Mouse (Mus musculus) hindbrain, embryonic 11.5 days (tissue): ENCODE measurements around the gene Gmip. TPM values are rescaled to one million over a fixed set of nuclear protein-coding genes. Genes with fewer than 3 reads are reported as not detected.
A peak's percentile ranks its signal among the peaks of the same experiment; 100 is the strongest.

Experiments
- ATAC-seq: fragments of 200-750 bp; cut with Nextera tagmentation; 2 replicates; pipeline ENCODE4 v1.8.0; 2017; ENCODE audit warnings: mild to moderate bottlenecking, moderate TSS enrichment, moderate library complexity; ENCODE audit not compliant: low FRiP score
- DNase-seq: peaks from one replicate; pipeline ENCODE4 v3.0.0-alpha.2; 2015; ENCODE audit warnings: low spot score
- H3K27ac ChIP-seq: fragments of 300-500 bp; sonication (generic); 2 replicates; pipeline ENCODE4 v1.5.1; 2014; ENCODE audit warnings: mild to moderate bottlenecking, low read depth, low read length
- H3K27me3 ChIP-seq: fragments of 300-500 bp; sonication (generic); 2 replicates; pipeline ENCODE4 v1.6.1; 2014; ENCODE audit warnings: mild to moderate bottlenecking, low read length, moderate library complexity, mixed read lengths; ENCODE audit not compliant: control insufficient read depth, insufficient read depth
- H3K36me3 ChIP-seq: fragments of 300-500 bp; sonication (generic); 2 replicates; pipeline ENCODE4 v1.6.1; 2014; ENCODE audit warnings: mild to moderate bottlenecking, low read length, moderate library complexity, mixed read lengths; ENCODE audit not compliant: control insufficient read depth, insufficient read depth
- H3K4me1 ChIP-seq: fragments of 300-500 bp; sonication (generic); replicated peaks from 2 replicates; pipeline ENCODE4 v1.6.1; 2014; ENCODE audit warnings: low read length, mixed read lengths; ENCODE audit not compliant: control insufficient read depth, insufficient read depth
- H3K4me2 ChIP-seq: fragments of 300-500 bp; sonication (generic); replicated peaks from 2 replicates; pipeline ENCODE4 v1.6.1; 2014; ENCODE audit warnings: mild to moderate bottlenecking, low read depth, low read length
- H3K4me3 ChIP-seq: fragments of 300-500 bp; sonication (generic); 2 replicates; pipeline ENCODE4 v1.5.1; 2014; ENCODE audit warnings: low read depth, low read length
- H3K9ac ChIP-seq: fragments of 300-500 bp; sonication (generic); 2 replicates; pipeline ENCODE4 v1.6.1; 2014; ENCODE audit warnings: low read depth, low read length
- H3K9me3 ChIP-seq: fragments of 300-500 bp; sonication (generic); 2 replicates; pipeline ENCODE4 v1.6.1; 2016; ENCODE audit warnings: low read length; ENCODE audit not compliant: control insufficient read depth
- WGBS: fragments of 180-500 bp; shearing (Covaris S2); extraction: QIAGEN DNeasy Blood & Tissue Kit; methylation state at CpG from one replicate; pipeline ENCODE4 v1.1.7; 2014; 5-methylcytosine and 5-hydroxymethylcytosine counted together
- polyA plus RNA-seq: library from polyadenylated mRNA; unstranded; fragments of >200 nt; fragmentation: Nextera tagmentation; extraction: Ambion mirVana; gene quantifications from 2 replicates; pipeline ENCODE4 v1.2.1, GENCODE M21; 2014

The Gmip gene
- polyA plus RNA-seq, 1 experiment from 2014 or later, result 9.4 TPM

GRCm38 (mm10) chr8:69826371-69826770, 17.9 kb downstream of the Gmip start:
- WGBS, result 93% methylated on average over 12 of the region's 12 CpGs
- Histone ChIP-seq H3K9me3 (no peaks in the 10 kb centered on the region), H3K36me3 (0 out of 2 replicates have a peak, but pooled peaks cover 2% of the 10 kb centered on the region), H3K4me1 (peaks cover 8% of the 10 kb centered on the region), H3K27ac (no peak overlapping the region), H3K4me2 (no peak overlapping the region), H3K9ac (no peak overlapping the region), H3K27me3 (no peaks in the 10 kb centered on the region), H3K4me3 (no peak overlapping the region)
- DNase-seq, result no peak
- no peak for ATAC-seq

GRCm38 (mm10) chr8:69832298-69832853, 23.9 kb downstream of the Gmip start, which contains the start of gene Pbx4:
Gene Pbx4 (plus strand): TSS chr8:69832491.
- under 1% methylated on average over 38 of the region's 38 CpGs for WGBS
- peaks cover 3% of the 10 kb centered on the region; the same call in 1 of the 2 replicates for H3K4me1 ChIP-seq

GRCm38 (mm10) chr8:69837057-69837682, 28.7 kb downstream of the Gmip start:
- WGBS, result 84% methylated on average over 8 of the region's 8 CpGs
- Histone ChIP-seq H3K4me1 (no peaks in the 10 kb centered on the region), H3K9me3 (no peaks in the 10 kb centered on the region), H3K27me3 (no peaks in the 10 kb centered on the region), H3K27ac (no peak overlapping the region), H3K4me2 (no peak overlapping the region), H3K36me3 (0 out of 2 replicates have a peak, but pooled peaks cover 2% of the 10 kb centered on the region), H3K9ac (no peak overlapping the region), H3K4me3 (no peak overlapping the region)
- ATAC-seq, result no peak
- no peak for DNase-seq

More at GRCm38 (mm10) chr8:69832298-69832853, 23.9 kb downstream of the Gmip start, which contains the start of gene Pbx4:
- Histone ChIP-seq H3K36me3 (0 out of 2 replicates have a peak, but pooled peaks cover 2% of the 10 kb centered on the region), H3K4me2 (peak within 1 kb of the TSS; percentile 72), H3K27ac (peak within 1 kb of the TSS; percentile 82), H3K9me3 (no peaks in the 10 kb centered on the region), H3K9ac (peak within 1 kb of the TSS; percentile 77), H3K27me3 (no peaks in the 10 kb centered on the region), H3K4me3 (peak within 1 kb of the TSS; percentile 66)
- DNase-seq (peak; percentile 97), ATAC-seq (peak; percentile 99)

- Histone ChIP-seq H3K27me3 (no peaks in the 10 kb centered on the region), H3K27ac (no peak overlapping the region), H3K4me2 (no peak overlapping the region), H3K9me3 (no peaks in the 10 kb centered on the region), H3K36me3 (no peaks in the 10 kb centered on the region), H3K4me1 (no peaks in the 10 kb centered on the region), H3K9ac (no peak overlapping the region), H3K4me3 (no peak overlapping the region)
- ATAC-seq, result no peak
- WGBS, result 76% methylated on average over 3 of the region's 3 CpGs
- no peak for DNase-seq
Observed at GRCm38 (mm10) chr8:69847167-69848065, 38.9 kb downstream of the Gmip start.

GRCm38 (mm10) chr8:69848951-69849350, 40.5 kb downstream of the Gmip start:
- WGBS, result 92% methylated on average over 8 of the region's 8 CpGs
- no peak for DNase-seq
- H3K36me3 ChIP-seq, result no peaks in the 10 kb centered on the region
- H3K27ac ChIP-seq, result no peak overlapping the region
- H3K4me2 ChIP-seq, result no peak overlapping the region
- no peak overlapping the region for H3K4me3 ChIP-seq
- no peak for ATAC-seq
- H3K9me3 ChIP-seq, result no peaks in the 10 kb centered on the region
- no peaks in the 10 kb centered on the region for H3K4me1 ChIP-seq
- H3K9ac ChIP-seq, result no peak overlapping the region
- no peaks in the 10 kb centered on the region for H3K27me3 ChIP-seq

GRCm38 (mm10) chr8:69849899-69850298, 41.4 kb downstream of the Gmip start:
- no peak overlapping the region for H3K4me3 ChIP-seq
- no peak overlapping the region for H3K4me2 ChIP-seq
- 40% methylated on average over 3 of the region's 3 CpGs for WGBS
- ATAC-seq (no peak), DNase-seq (peak; percentile 20)
- no peak overlapping the region for H3K9ac ChIP-seq
- H3K27me3 ChIP-seq, result no peaks in the 10 kb centered on the region
- no peak overlapping the region for H3K27ac ChIP-seq
- H3K4me1 ChIP-seq, result no peaks in the 10 kb centered on the region
- no peaks in the 10 kb centered on the region for H3K36me3 ChIP-seq
- no peaks in the 10 kb centered on the region for H3K9me3 ChIP-seq

GRCm38 (mm10) chr8:69850926-69851506, 42.5 kb downstream of the Gmip start:
- Histone ChIP-seq H3K9ac (no peak overlapping the region), H3K4me2 (no peak overlapping the region), H3K4me1 (no peaks in the 10 kb centered on the region), H3K27me3 (no peaks in the 10 kb centered on the region), H3K27ac (no peak overlapping the region), H3K4me3 (no peak overlapping the region), H3K36me3 (no peaks in the 10 kb centered on the region), H3K9me3 (no peaks in the 10 kb centered on the region)
- DNase-seq (no peak), ATAC-seq (no peak)
- 82% methylated on average over 7 of the region's 7 CpGs for WGBS

- Histone ChIP-seq H3K4me2 (no peak overlapping the region), H3K4me1 (no peaks in the 10 kb centered on the region), H3K27ac (no peak overlapping the region), H3K9ac (no peak overlapping the region), H3K27me3 (no peaks in the 10 kb centered on the region), H3K4me3 (no peak overlapping the region), H3K36me3 (no peaks in the 10 kb centered on the region), H3K9me3 (no peaks in the 10 kb centered on the region)
- DNase-seq (no peak), ATAC-seq (no peak)
- WGBS, result 92% methylated on average over 10 of the region's 10 CpGs
Observed at GRCm38 (mm10) chr8:69853869-69854268, 45.4 kb downstream of the Gmip start.
